Mouse (Mus musculus) heart, embryonic 12.5 days (tissue): ENCODE measurements at regions not wholly inside any gene's neighbourhood (a gene's known extent, or its start where the extent isn't known, plus 50 kb on each side); places are given as distances from the start of the nearest gene placed in this dataset.

Source experiments
- ATAC-seq: fragments of 200-750 bp; cut with Nextera tagmentation; 2 replicates; pipeline ENCODE4 v1.8.0; 2017; ENCODE audit warnings: moderate TSS enrichment, moderate library complexity; ENCODE audit not compliant: insufficient number of reproducible peaks, low FRiP score
- H3K27ac ChIP-seq: fragments of 300-500 bp; sonication (generic); 2 replicates; pipeline ENCODE4 v1.5.1; 2016; ENCODE audit warnings: mild to moderate bottlenecking, moderate library complexity; ENCODE audit not compliant: poor library complexity, severe bottlenecking
- H3K27me3 ChIP-seq: fragments of 300-500 bp; sonication (generic); replicated peaks from 2 replicates; pipeline ENCODE4 v1.6.1; 2016; ENCODE audit warnings: mild to moderate bottlenecking, moderate library complexity
- H3K36me3 ChIP-seq: fragments of 300-500 bp; sonication (generic); 2 replicates; pipeline ENCODE4 v1.6.1; 2016; ENCODE audit warnings: mild to moderate bottlenecking, moderate library complexity
- H3K4me1 ChIP-seq: fragments of 300-500 bp; sonication (generic); replicated peaks from 2 replicates; pipeline ENCODE4 v1.6.1; 2016; ENCODE audit warnings: mild to moderate bottlenecking
- H3K4me2 ChIP-seq: fragments of 300-500 bp; sonication (generic); 2 replicates; pipeline ENCODE4 v1.6.1; 2016; ENCODE audit warnings: mild to moderate bottlenecking, moderate library complexity
- H3K4me3 ChIP-seq: fragments of 300-500 bp; sonication (generic); 2 replicates; pipeline ENCODE4 v1.5.1; 2016; ENCODE audit warnings: mild to moderate bottlenecking
- H3K9ac ChIP-seq: fragments of 300-500 bp; sonication (generic); 2 replicates; pipeline ENCODE4 v1.6.1; 2016; ENCODE audit warnings: mild to moderate bottlenecking, moderate library complexity
- H3K9me3 ChIP-seq: fragments of 300-500 bp; sonication (generic); replicated peaks from 2 replicates; pipeline ENCODE4 v1.6.1; 2016; ENCODE audit warnings: mild to moderate bottlenecking, moderate library complexity
- WGBS: fragments of 180-500 bp; shearing (Covaris S2); methylation state at CpG from one replicate; pipeline ENCODE4 v1.1.7; 2016; 5-methylcytosine and 5-hydroxymethylcytosine counted together

DNA sequence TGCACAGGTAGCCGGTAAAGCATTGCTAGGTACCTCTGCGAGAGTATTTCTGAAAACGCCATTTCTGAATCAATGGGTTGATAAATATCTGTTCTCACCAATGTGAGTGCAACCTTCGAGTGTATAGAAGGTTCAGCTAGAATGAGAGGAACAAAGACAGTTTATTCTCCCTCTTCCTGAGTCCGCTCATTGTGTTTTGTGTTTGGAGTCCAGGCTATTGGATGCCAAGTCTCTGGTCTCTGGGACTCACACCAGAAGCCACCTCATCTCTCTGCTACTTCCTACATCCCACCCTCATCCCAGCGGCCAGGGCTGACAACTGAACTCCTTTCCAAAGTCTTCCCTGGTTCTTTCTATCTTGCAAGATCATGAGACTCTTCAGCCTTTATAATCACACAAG is 62.7 kb downstream of the Lrrc30 start:
- no peak overlapping the region for H3K4me2 ChIP-seq
- H3K9ac ChIP-seq = no peak overlapping the region
- no peak overlapping the region for H3K4me3 ChIP-seq
- no peak overlapping the region for H3K27ac ChIP-seq
- no peaks in the 10 kb centered on the region for H3K27me3 ChIP-seq
- WGBS = 79% methylated on average over 6 of the region's 6 CpGs
- H3K36me3 ChIP-seq = no peaks in the 10 kb centered on the region
- no peaks in the 10 kb centered on the region for H3K9me3 ChIP-seq
- ATAC-seq = no peak
- H3K4me1 ChIP-seq = no peaks in the 10 kb centered on the region

DNA sequence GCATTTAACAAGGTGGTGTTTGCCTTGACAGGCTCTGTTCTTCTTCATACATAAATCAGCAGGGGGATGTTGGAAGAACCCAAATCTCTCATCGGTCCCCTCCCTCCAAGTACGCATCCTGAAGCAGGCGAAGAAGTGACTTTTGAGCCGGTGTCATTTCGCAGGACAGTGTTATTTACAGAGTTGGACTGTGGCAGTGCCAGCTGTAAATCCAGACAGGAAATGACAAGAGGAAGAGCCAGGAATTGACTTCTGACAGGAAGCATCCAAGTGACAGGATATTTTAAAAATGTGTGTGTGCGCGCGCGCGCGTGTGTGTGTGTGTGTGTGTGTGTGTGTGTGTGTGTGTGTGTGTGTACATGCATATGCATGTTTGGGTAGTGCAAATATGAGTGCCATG is 66.3 kb downstream of the Lrrc30 start:
- H3K9ac ChIP-seq = no peak overlapping the region
- no peak overlapping the region for H3K4me2 ChIP-seq
- 77% methylated on average over 11 of the region's 11 CpGs for WGBS
- no peak overlapping the region for H3K27ac ChIP-seq
- H3K27me3 ChIP-seq = no peaks in the 10 kb centered on the region
- H3K9me3 ChIP-seq = no peaks in the 10 kb centered on the region
- H3K36me3 ChIP-seq = no peaks in the 10 kb centered on the region
- H3K4me3 ChIP-seq = no peak overlapping the region
- H3K4me1 ChIP-seq = no peaks in the 10 kb centered on the region
- ATAC-seq = no peak

DNA sequence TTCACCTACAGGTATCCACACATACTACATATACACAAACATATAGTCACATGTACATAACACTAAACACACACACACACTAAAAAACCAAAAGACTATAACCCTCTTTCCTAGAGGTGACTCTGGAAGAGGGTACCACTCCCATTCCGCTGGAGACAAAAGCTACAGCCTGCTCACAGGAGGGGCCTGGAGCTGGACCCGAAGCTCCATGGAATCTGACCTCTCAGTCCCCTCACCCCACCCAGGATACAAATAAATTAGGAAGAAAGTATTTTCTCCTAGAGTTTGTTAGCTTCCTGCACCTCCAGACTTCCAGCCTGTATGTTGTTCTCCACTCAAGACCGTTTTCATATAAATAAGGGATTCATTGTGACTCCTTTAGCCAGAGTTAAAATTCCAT is 66.8 kb downstream of the Lrrc30 start:
- no peak for ATAC-seq
- Histone ChIP-seq H3K36me3 (no peaks in the 10 kb centered on the region), H3K27ac (no peak overlapping the region), H3K9me3 (no peaks in the 10 kb centered on the region), H3K27me3 (no peaks in the 10 kb centered on the region), H3K4me2 (no peak overlapping the region), H3K4me3 (no peak overlapping the region), H3K4me1 (no peaks in the 10 kb centered on the region), H3K9ac (no peak overlapping the region)
- 58% methylated on average over 3 of the region's 3 CpGs for WGBS

DNA sequence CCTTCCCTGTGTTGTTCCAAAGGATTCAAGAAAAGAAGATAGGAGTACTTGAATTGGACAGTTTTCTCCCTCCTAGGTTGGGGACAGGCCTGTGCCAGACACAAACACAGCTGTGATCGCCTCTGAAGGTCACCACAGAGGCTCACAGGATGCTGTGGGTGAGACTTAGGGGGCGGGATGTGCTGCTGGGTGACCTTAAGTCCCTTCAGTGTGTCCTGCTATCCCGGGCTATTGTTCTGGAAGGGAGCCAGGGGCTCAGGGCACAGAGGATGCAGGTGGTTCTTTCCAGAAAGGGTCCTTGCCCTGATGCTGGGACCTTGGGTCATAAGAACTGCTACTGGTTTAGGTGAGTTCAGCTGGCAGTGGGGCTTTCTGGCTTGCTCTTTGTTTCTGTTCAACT is 67.7 kb downstream of the Lrrc30 start:
- Histone ChIP-seq H3K4me2 (no peak overlapping the region), H3K27ac (no peak overlapping the region), H3K36me3 (no peaks in the 10 kb centered on the region), H3K9ac (no peak overlapping the region), H3K4me1 (no peaks in the 10 kb centered on the region), H3K27me3 (no peaks in the 10 kb centered on the region), H3K4me3 (no peak overlapping the region), H3K9me3 (no peaks in the 10 kb centered on the region)
- no peak for ATAC-seq
- 46% methylated on average over 3 of the region's 3 CpGs for WGBS

DNA sequence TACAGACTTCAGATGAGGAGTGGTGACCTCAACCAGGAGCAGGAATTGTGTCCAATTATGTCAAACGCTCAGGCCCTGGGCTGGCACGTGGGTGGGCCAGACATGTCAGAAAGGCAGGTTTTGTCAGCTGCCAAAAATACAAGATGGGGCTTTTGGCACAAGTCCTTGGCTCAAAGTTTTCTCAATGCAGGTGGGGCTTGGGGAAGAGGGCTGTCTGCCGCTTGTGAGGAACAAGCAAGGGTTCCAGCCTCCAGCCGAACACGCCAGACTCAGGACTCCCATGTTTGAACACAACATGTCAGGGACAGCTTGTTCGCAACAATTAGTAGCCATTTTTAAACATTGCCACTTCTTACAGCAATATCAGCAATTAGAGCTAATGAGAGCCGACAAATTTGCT is 69.5 kb downstream of the Lrrc30 start:
- no peaks in the 10 kb centered on the region for H3K36me3 ChIP-seq

DNA sequence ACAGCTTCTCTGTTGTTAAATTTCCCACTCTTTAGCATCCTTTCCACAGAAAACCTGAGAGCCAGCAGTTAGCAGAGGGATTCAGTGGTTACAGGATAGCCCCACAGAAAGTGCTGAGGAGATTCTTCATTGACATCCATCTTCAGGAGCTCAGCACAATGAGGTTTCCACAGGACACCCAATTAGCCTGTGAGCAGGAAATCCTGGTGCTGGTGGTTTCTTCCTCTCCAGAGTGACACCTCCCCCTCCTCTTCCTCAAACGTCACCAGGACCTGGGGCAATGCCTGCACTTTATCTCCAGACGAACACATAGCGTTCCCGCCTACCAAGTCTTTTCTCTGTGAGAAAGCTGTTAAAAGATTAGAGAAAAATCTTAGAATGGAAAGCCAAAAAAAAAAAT is 70.7 kb downstream of the Lrrc30 start:
- ATAC-seq = no peak
- H3K9ac ChIP-seq = no peak overlapping the region
- no peak overlapping the region for H3K27ac ChIP-seq
- no peaks in the 10 kb centered on the region for H3K9me3 ChIP-seq
- no peaks in the 10 kb centered on the region for H3K27me3 ChIP-seq
- H3K4me1 ChIP-seq = no peaks in the 10 kb centered on the region; the same call in 1 of the 2 replicates
- no peak overlapping the region for H3K4me2 ChIP-seq
- no peaks in the 10 kb centered on the region for H3K36me3 ChIP-seq
- H3K4me3 ChIP-seq = no peak overlapping the region
- WGBS = 22% methylated on average over 4 of the region's 4 CpGs

More for the DNA sequence above, 69.5 kb downstream of the Lrrc30 start:
- Histone ChIP-seq H3K9me3 (no peaks in the 10 kb centered on the region), H3K4me1 (no peaks in the 10 kb centered on the region), H3K27me3 (no peaks in the 10 kb centered on the region), H3K4me3 (no peak overlapping the region), H3K4me2 (no peak overlapping the region), H3K9ac (no peak overlapping the region), H3K27ac (no peak overlapping the region)
- ATAC-seq = no peak
- 74% methylated on average over 7 of the region's 7 CpGs for WGBS

DNA sequence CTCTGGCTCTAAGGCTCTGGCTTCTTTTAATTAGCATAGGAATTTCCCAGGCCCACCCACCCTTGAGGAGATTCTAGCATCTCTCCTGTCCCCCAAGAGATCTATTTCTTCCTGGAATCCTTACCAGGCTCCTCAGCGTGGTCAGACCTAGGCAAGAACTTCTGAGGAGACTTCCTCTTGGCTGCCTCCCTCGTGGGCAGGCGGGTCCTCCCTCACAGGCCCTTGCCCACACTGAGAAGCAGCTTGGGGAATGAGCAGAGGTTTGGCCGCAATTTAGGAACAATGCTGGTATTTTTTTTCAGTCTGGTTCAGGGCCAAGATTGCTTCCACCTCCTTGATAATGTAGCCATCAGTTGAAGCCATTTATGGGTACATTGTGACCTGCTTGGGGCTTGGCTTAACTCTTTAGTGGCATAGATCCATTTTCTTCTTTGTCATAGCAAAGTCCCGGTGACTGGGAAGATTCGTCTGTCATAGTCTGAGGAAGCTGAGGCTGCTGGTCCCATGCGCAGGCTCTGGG is 75.1 kb downstream of the Lrrc30 start:
- Histone ChIP-seq H3K27ac (no peak overlapping the region), H3K4me1 (no peaks in the 10 kb centered on the region; the same call in 1 of the 2 replicates), H3K9me3 (no peaks in the 10 kb centered on the region), H3K27me3 (no peaks in the 10 kb centered on the region), H3K4me3 (no peak overlapping the region), H3K36me3 (no peaks in the 10 kb centered on the region), H3K9ac (no peak overlapping the region), H3K4me2 (no peak overlapping the region)
- WGBS = 50% methylated on average over 7 of the region's 7 CpGs
- no peak for ATAC-seq

DNA sequence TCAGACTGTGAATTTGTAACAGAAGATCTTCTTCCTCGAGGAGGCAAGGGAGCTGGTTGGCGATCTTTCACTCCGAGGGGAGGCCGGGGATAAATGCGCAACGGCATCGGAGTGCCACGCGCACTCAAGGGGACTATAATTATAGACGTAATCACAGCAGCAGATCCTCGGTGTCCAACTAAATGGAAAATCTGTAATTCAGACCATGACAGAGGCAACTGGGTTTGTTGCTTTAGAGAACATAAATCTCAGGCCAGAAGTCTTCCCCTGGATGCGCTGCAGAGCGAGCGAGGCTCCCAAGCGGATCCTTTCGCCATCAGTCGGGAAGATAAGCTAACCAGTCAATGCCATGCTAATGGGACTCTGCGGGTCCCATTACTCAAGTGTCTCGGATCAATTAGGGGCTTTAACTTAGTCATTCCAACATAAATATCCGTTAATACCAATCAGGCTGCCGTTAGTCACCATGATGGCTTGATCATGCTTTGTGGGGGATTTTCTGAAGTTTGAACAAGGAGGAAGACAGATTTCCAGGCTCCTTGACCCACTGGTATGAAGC is 79.9 kb downstream of the Lrrc30 start:
- ATAC-seq = no peak
- Histone ChIP-seq H3K4me3 (no peak overlapping the region), H3K4me1 (no peaks in the 10 kb centered on the region; the same call in 1 of the 2 replicates), H3K27ac (no peak overlapping the region), H3K27me3 (no peaks in the 10 kb centered on the region), H3K9ac (no peak overlapping the region), H3K9me3 (no peaks in the 10 kb centered on the region), H3K36me3 (no peaks in the 10 kb centered on the region), H3K4me2 (no peak overlapping the region)
- 89% methylated on average over 21 of the region's 21 CpGs for WGBS

DNA sequence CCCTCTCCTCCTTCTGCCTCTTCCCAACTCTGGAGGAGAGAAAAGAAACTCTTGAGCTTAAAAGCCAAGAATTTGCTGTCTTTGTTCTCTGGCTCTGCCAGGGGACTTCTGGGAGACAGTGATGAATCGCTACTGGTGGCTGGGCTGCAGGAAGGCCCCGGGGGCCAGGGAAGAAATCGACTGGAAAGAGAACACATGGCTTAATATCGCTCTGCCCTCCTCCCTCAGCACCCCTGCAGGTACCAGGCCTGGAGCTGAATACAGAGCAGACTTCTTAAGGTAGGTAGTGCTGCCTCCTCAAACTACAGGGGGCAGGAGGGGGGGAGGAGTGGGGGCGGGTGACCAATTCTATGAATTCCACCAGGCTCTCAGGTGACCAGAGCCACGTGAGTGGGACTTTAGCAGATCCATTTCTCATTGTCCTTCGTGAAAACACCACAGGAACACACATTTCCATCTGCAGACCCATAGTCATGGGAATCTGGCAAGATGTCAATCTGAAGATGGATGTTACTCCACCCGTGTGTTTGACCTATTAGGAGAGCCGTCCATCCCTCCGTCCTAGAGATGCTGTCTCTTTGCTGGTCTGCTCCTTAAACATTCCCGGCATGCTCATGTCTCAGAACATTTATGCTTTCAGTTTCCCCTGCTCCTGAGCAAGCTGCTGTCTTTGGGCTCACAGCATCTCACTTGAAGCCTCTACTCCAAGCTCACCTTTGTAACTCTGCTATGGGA is 83.4 kb downstream of the Lrrc30 start:
- no peaks in the 10 kb centered on the region for H3K36me3 ChIP-seq
- no peak overlapping the region for H3K27ac ChIP-seq
- H3K4me3 ChIP-seq = no peak overlapping the region
- H3K4me2 ChIP-seq = no peak overlapping the region
- ATAC-seq = no peak
- H3K9me3 ChIP-seq = peaks cover 12% of the 10 kb centered on the region; the same call in 1 of the 2 replicates
- H3K9ac ChIP-seq = no peak overlapping the region
- WGBS = 66% methylated on average over 11 of the region's 11 CpGs
- H3K4me1 ChIP-seq = no peaks in the 10 kb centered on the region
- no peaks in the 10 kb centered on the region for H3K27me3 ChIP-seq

DNA sequence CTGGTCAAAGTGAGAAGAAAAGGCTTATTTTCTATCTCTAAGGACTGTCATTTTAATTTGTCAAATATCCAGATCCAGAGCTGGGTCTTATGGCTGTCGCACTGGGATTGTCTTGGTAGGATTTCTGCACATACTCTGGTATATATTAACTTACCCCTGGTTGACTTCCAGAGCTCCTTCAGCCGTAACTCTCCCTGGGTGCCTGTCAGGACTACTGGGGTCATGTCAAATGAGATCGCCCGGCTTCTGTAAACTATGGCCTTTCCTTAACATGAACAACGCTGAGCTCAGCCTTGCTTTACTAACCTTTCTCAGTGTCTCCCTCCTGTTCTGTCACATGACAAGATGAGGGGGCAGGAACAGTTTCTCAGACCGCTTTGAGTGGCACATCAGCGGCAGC is 88.1 kb downstream of the Lrrc30 start:
- Histone ChIP-seq H3K27me3 (no peaks in the 10 kb centered on the region), H3K36me3 (no peaks in the 10 kb centered on the region), H3K9ac (no peak overlapping the region), H3K27ac (no peak overlapping the region), H3K4me2 (no peak overlapping the region), H3K4me3 (no peak overlapping the region), H3K4me1 (no peaks in the 10 kb centered on the region), H3K9me3 (peaks cover 12% of the 10 kb centered on the region; the same call in 1 of the 2 replicates)
- ATAC-seq = no peak
- WGBS = 81% methylated on average over 7 of the region's 7 CpGs

DNA sequence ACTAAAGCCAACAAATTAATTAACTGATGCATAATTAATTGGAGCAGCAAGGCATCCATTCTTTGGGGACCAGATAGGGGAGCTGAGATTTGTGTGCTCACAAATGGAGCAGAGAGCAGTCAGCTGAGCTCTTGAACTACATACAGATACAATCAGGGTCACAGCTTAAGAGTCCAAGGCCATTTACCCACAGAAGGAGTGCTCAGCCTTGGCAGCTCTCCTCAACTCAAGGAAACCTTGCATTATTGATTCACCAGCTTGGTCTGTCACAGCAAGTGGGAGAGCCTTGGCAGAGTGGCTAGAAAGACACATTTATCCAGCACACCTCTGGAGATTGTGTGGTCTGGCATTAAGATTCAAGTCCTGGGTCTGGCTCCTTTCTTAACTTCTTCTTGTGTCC is 100.2 kb downstream of the Lrrc30 start:
- Histone ChIP-seq H3K9me3 (no peaks in the 10 kb centered on the region), H3K36me3 (no peaks in the 10 kb centered on the region), H3K9ac (no peak overlapping the region), H3K4me3 (no peak overlapping the region), H3K4me2 (no peak overlapping the region), H3K27ac (no peak overlapping the region), H3K27me3 (no peaks in the 10 kb centered on the region), H3K4me1 (no peaks in the 10 kb centered on the region)
- ATAC-seq = no peak
